Mouse (Mus musculus) megakaryocyte progenitor cell, adult 5-6 weeks (primary cell): ENCODE data around the gene Crbn. TPM values are rescaled to one million over a fixed set of nuclear protein-coding genes. Genes with fewer than 3 reads are reported as not detected.

Experiments
- ATAC-seq: replicated peaks from 2 replicates; pipeline ENCODE4 v1.8.0; 2016; ENCODE audit warnings: mild to moderate bottlenecking, moderate TSS enrichment, inconsistent platforms; ENCODE audit not compliant: poor library complexity
- total RNA-seq, 2 experiments: library from RNA; stranded (forward) in 1 of 2; stranded (reverse) in 1 of 2; fragments of 157-497, 149-512 nt in 1 of 2; fragments of 200-1000 nt in 1 of 2; gene quantifications; 2 replicates each; pipeline versions ENCODE4 v1.2.3 to v1.2.4; 2015 to 2017

The Crbn gene
- total RNA-seq, 2 experiments from 2014 or later, result 23.6 to 34.6 TPM

DNA sequence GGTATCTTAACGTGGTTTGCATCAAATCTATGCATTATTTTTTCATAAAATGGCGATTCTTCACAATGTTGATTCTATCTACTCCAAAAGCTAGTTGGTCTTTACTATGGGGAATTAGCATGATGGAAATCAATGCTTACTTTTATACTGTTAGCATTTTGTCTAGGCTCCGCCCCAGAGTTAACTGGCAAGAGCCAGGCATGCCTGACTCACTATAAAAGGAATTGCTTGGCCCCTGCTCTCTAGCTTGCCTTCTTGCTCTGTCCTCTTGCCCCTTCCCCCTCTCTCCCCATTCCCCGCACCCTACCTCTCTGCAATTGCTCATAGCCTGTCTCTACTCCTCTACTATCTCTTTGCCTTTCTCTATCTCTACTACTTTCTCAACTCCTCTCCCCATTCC is 33.1 kb downstream of the Crbn start:
- no peak for ATAC-seq

DNA sequence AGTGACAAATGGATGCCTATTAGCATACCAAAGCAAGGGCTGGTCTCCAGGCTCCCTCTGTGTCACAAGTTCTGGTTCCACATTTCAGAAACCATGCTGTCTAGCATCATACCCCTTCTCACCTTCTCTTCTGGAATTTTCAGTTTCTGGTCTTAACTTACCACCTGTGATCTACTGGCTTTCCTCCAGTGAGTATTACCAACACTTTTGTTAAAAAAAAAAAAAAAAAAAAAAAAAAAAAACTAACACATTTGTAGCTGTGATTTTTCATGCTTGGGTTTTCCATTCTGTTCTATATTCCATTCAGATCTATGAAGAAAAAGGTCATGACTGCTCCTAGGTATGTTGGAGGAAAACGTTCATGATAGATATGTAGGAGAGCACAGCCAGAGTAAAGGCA is 34.0 kb downstream of the Crbn start:
- ATAC-seq, result no peak

DNA sequence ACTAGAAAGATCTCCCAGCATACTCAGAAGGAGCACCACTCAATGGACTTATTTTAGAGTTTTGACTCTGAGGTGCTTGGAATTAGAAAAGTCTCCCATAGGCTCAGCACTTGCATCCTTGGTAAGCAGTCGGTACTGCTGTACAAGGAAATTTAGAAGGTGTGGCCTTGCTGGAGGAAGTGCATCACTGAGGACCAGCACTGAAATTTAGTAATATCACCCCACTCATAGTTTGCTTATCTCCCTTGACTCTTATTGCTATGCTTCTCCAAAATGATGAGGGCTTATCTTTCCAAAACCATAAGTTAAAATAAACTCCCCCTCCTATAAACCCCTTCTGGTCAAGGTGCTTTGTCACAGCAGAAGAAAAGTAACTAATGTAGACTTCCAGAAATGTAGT is 38.4 kb downstream of the Crbn start:
- ATAC-seq, result no peak

GRCm38 (mm10) chr6:106760473-106761218 is 39.2 kb downstream of the Crbn start:
- ATAC-seq, result peak; percentile 69

DNA sequence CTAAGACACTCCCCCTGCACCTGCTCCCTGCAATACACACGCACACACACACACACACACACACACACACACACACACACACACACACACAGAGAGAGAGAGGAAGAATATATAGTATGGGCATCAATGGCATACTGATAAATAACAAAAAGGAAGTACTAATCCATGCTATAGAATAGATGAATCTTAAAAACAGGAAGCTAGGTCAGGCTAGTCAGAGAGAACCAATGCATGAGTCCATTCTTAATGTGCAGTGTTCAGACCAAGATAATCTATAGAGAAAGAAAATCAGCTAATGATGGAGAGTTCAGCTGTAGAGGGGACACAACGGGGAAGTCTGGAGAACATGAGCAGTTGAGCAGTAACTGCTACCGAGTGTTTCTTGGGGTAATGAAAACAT is 41.6 kb downstream of the Crbn start:
- ATAC-seq, result peak; percentile 53

- ATAC-seq, result peak; percentile 79
These were observed 49.6 kb downstream of the Crbn start for GRCm38 (mm10) chr6:106750291-106750690.

- peak; percentile 67 for ATAC-seq
These were observed 50.9 kb downstream of the Crbn start, which contains the start of gene Il5ra for GRCm38 (mm10) chr6:106748887-106749388. Il5ra (minus strand) TSS chr6:106749037.

DNA sequence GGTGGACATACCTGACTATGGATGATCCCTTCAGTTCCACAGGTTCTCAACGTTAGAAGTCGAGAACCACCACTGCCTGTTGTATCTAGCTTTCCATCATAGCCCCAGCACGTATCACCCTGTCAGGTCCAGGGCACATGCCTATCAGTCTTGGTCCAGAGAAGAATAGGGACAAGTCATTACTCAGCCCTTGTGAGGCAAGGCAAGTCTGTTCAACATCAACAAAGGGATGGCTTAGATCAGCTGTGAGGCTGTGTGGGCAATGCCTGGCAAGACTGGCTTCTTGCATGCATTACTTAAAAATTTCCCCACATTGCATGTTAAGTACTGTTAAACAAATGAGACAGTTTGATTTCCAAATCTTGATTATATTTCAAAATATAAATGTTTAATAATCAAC is 52.1 kb downstream of the Crbn start:
- no peak for ATAC-seq

GRCm38 (mm10) chr6:106747251-106747650 is 52.6 kb downstream of the Crbn start:
- no peak for ATAC-seq

DNA sequence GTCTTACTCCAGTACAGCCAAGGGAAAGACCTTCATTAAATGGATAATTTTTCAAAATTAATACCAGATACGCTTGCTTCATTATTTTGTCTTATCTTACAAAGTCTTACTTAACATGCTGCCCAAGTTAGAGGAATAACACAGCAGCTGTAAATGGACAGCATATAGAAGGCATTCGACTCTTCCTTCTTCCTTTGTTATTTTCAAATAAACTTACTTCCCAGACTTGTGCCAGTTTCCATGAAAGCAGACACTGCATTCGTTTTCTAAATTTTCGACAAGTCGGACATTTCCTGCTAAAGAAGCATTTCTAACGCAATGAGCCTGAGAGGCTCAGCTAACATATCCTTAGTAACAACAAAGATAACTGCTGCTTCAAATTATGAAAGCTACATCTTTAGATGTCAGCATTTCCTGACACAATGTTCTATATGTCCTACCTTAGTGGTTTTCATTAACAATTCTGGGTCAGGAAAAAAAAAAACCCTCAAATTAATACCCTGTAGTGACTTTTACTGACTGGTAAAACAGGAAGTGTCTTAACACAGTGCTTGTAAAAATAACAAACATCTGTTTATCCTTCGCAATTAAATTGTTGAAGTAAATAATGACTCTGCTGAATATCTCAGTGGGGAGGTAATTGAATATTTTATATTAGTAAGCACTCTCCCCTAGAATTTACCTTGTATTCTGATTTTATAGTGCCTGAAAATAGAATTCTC is 54.0 kb downstream of the Crbn start:
- ATAC-seq, result no peak

DNA sequence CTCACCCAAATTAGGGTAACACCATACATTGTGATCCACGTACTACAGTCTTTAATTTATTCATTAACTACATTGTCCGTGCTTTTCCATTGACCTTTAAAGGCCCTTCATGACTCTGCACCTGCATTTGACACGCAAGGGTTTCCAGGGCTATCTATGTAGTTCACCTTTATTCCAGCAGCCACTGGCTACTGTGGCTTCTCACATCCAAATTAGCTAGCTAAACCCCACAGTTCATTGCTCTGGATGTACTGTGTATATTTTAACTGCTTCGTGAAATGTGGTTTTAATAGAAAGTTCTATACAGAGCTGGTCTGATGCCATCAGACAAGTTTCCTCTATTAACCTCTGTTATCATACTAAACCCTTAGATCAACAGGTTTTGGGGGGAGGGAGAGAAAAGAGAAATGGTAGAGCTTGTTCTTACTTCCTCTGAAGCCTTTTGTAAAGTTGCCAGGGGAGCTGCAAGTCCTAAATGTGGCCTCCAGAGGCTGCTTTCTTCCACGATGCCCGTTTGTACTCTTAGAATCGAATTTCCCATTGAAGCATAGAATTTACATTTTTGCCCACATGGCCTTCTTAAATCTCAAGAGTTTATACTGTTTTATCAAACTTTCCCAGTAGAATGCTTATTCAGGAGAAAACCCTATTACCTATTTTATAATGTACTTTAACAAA is 56.2 kb downstream of the Crbn start:
- ATAC-seq, result peak; percentile 72

DNA sequence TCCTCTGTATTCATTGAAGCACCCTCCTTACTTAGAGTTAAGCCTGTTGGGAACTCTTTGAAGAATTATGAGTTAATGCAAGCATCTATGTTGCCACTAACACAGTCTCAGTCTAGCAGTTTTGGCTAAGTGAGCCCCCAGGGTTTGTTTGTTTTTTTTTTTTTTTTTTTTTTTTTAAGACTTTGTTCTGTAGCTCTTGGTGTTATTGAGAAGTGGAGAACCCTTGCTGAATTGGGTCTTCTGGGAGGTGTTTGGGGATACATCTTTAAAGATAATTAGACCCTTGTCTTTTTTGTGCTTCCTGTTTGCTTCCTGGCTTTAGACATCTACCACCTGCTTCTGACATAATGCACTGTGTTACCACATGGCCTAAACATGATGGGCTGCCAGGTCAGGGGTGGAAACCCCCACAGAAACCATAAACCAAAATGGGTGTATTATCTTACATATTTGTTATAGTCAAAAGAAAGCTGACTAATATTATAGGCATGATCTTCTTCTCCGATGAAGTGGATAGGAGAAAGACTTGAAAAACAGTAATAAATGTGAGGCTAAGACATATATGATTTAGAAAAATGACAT is 59.5 kb downstream of the Crbn start:
- no peak for ATAC-seq

GRCm38 (mm10) chr6:106738229-106738628 is 61.6 kb downstream of the Crbn start:
- no peak for ATAC-seq

DNA sequence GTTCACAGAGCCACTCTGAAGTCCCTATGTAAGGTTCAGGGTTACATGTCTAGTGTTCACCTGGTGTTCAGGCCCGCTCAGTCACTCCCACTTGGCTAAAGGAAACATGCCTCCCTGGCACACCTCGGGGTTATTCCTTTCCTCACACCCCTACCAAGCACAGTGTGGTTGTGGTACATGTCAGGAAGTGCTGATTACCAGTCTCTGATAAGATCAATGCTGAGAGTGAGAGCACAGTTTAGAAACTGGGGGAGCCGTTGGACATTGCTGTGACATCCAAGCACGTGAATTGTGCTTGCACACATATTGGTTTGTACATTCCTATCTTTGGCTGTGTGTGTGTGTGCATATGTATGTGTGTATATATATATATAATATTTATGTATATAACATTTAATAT is 67.3 kb downstream of the Crbn start:
- ATAC-seq, result peak; percentile 66

Other genes starting within 250 kb of the Crbn start
- 0.46 and 0.49 TPM in 2 replicates for gene Il5ra, start 51.0 kb downstream of the Crbn start, total RNA-seq (2015)
- gene Il5ra, start 51.0 kb downstream of the Crbn start, total RNA-seq (2017), result 0.41 and 1.0 TPM in 2 replicates
- 61.5 and 65.0 TPM in 2 replicates for gene Trnt1, start 31.0 kb downstream of the Crbn start, total RNA-seq (2015)
- 88.1 and 101 TPM in 2 replicates for gene Trnt1, start 31.0 kb downstream of the Crbn start, total RNA-seq (2017)